Mouse (Mus musculus) subcutaneous adipose tissue, adult 2 months (tissue): ENCODE results near the gene Gm10354. TPM values are rescaled to one million over a fixed set of nuclear protein-coding genes. Genes with fewer than 3 reads are reported as not detected.

Experiments used
- polyA plus RNA-seq: library from polyadenylated mRNA; depleted of rRNA; stranded (reverse); fragments of >200 nt; gene quantifications from 2 replicates; pipeline ENCODE4 v1.2.3, GENCODE M21; 2012; ENCODE audit warnings: low replicate concordance; rRNA removed

Gm10354 gene
- polyA plus RNA-seq: 0.13 TPM in 1 of 2 replicates, not detected in the other

DNA sequence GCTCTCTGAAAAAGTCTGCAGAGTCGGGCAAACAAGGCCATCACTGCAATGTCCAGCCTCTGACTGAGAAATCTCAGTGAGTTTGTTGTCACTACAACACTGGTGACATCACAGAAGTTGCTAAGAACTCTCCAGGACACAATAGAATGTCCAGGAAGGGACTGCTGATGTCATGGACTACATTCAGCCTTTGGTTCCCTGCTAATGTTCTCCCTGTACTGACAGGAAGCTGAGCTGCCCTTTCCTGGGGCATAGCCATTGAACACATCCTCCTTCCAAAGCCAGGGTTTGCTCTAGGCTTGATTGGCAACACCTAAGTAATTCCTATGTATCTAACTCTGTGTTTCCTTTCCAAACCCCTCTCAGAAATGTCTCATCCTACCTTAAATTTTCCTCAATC, at the start of gene Gm10354:
TSS of gene Gm10354 (minus strand) at position 101 of the 400 bp plus-strand sequence.

DNA sequence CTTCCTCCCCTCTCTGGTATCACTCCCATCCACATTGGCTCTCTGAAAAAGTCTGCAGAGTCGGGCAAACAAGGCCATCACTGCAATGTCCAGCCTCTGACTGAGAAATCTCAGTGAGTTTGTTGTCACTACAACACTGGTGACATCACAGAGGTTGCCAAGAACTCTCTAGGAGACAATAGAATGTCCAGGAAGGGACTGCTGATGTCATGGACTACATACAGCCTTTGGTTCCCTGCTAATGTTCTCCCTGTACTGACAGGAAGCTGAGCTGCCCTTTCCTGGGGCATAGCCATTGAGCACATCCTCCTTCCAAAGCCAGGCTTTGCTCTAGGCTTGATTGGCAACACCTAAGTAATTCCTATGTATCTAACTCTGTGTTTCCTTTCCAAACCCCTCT, 40.4 kb downstream of the Gm10354 start, which contains the start of gene Speer4e:
TSS of gene Speer4e (minus strand) at position 101 of the 400 bp plus-strand sequence.

Other genes with a start within 250 kb of the Gm10354 start
- gene Gm9758, start 64.0 kb downstream of the Gm10354 start, polyA plus RNA-seq: not detected in 2 replicates
- gene Speer4e, start 40.5 kb downstream of the Gm10354 start, polyA plus RNA-seq: not detected in 2 replicates
- not detected in 2 replicates for gene Gm17019, start 54.1 kb upstream of the Gm10354 start, polyA plus RNA-seq